Mouse (Mus musculus): ENCODE measurements around the gene Sik3. TPM values are rescaled to one million over a fixed set of nuclear protein-coding genes. Genes with fewer than 3 reads are reported as not detected.

Gene Sik3
- total and polyA plus RNA-seq, 2 experiments: 14.1 to 16.5 TPM

GRCm38 (mm10) chr9:46241818-46242217, 229.2 kb downstream of the Sik3 start:
- H3K4me1 ChIP-seq (ENCODE audit: control insufficient read depth, insufficient read depth, low read length): peaks cover 28% of the 10 kb centered on the region
- TF ChIP-seq CTCF (IDR thresholded peaks at IDR 0.05; ENCODE audit: low read depth, low read length) (no peak), POLR2A (IDR thresholded peaks at IDR 0.05; ENCODE audit: extremely low read depth, insufficient read depth, low read length) (no peak)
- 64% methylated on average over 2 of the region's 2 CpGs for WGBS
- H3K36me3 ChIP-seq (ENCODE audit: control insufficient read depth, insufficient read depth, low read length): no peaks in the 10 kb centered on the region
- DNase-seq (ENCODE audit: extremely low read depth, low read depth, low spot score): peak; percentile 45
- no peaks in the 10 kb centered on the region; the same call in 1 of the 2 replicates for H3K79me2 ChIP-seq (ENCODE audit: control insufficient read depth, insufficient read depth, low read length)
- H3K9ac ChIP-seq (ENCODE audit: low read depth, low read length): peak overlapping the region; percentile 71
- peak overlapping the region; percentile 91 for H3K27ac ChIP-seq (replicated peaks; ENCODE audit: insufficient read depth, low read depth, low read length)
- no peak overlapping the region for H3K4me3 ChIP-seq (ENCODE audit: insufficient read depth, low read depth, low read length)
- no peaks in the 10 kb centered on the region for H3K27me3 ChIP-seq (ENCODE audit: control insufficient read depth, insufficient read depth, low read length)

DNA sequence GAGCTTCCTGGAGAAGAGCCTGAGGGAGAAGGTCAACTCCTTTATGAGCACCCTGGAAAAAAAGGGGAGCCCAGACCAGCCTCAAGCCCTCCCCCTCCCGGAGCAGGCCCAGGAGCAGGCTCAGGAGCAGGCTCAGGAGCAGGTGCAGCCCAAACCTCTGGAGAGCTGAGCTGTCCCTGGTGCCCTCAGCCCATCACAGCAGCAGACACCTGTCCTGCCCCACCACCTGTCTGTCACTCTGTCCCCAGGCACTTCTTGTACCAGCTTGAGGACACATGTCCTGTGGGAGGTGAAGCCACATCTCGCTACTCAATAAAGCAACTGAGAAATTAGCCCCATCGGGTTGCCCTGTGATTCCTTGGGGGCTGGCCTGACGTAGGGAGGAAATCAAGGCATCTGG, 230.5 kb downstream of the Sik3 start:
- no peaks in the 10 kb centered on the region for H3K36me3 ChIP-seq (ENCODE audit: control insufficient read depth, insufficient read depth, low read length)
- no peaks in the 10 kb centered on the region; the same call in 1 of the 2 replicates for H3K79me2 ChIP-seq (ENCODE audit: control insufficient read depth, insufficient read depth, low read length)
- DNase-seq (ENCODE audit: extremely low read depth, low read depth, low spot score): no peak
- TF ChIP-seq CTCF (IDR thresholded peaks at IDR 0.05; ENCODE audit: low read depth, low read length) (no peak), POLR2A (IDR thresholded peaks at IDR 0.05; ENCODE audit: extremely low read depth, insufficient read depth, low read length) (no peak)
- H3K27me3 ChIP-seq (ENCODE audit: control insufficient read depth, insufficient read depth, low read length): no peaks in the 10 kb centered on the region
- peaks cover 28% of the 10 kb centered on the region for H3K4me1 ChIP-seq (ENCODE audit: control insufficient read depth, insufficient read depth, low read length)
- 85% methylated on average over 4 of the region's 4 CpGs for WGBS
- peak overlapping the region; percentile 23; the same call in 1 of the 2 replicates for H3K9ac ChIP-seq (ENCODE audit: low read depth, low read length)
- H3K4me3 ChIP-seq (ENCODE audit: insufficient read depth, low read depth, low read length): no peak overlapping the region
- no peak overlapping the region for H3K27ac ChIP-seq (replicated peaks; ENCODE audit: insufficient read depth, low read depth, low read length)

DNA sequence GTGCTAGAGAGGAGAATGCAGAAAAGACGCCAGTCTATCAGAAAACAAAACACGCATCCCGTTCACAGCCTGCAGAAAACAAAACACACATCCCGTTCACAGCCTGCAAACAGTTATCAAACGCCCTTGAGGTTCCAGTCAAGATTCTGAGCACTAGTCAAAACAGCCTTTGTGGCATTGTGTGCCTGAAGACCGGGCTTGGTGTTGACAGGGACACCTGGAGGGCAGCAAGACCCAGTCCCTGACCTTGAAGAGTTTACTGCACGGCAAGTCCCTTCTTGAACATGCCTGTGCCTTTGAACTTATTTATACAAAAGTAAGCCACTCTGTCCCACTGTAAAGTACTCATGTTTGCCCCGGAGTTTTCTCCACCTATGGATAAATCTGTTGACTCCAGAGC, 231.0 kb downstream of the Sik3 start:
- Histone ChIP-seq H3K4me3 (ENCODE audit: insufficient read depth, low read depth, low read length) (no peak overlapping the region), H3K27ac (replicated peaks; ENCODE audit: insufficient read depth, low read depth, low read length) (no peak overlapping the region), H3K9ac (ENCODE audit: low read depth, low read length) (no peak overlapping the region), H3K4me1 (ENCODE audit: control insufficient read depth, insufficient read depth, low read length) (peaks cover 25% of the 10 kb centered on the region), H3K36me3 (ENCODE audit: control insufficient read depth, insufficient read depth, low read length) (no peaks in the 10 kb centered on the region), H3K79me2 (ENCODE audit: control insufficient read depth, insufficient read depth, low read length) (no peaks in the 10 kb centered on the region; the same call in 1 of the 2 replicates), H3K27me3 (ENCODE audit: control insufficient read depth, insufficient read depth, low read length) (no peaks in the 10 kb centered on the region)
- 69% methylated on average over 8 of the region's 8 CpGs for WGBS
- TF ChIP-seq POLR2A (IDR thresholded peaks at IDR 0.05; ENCODE audit: extremely low read depth, insufficient read depth, low read length): no peak
- no peak for TF ChIP-seq CTCF (IDR thresholded peaks at IDR 0.05; ENCODE audit: low read depth, low read length)
- DNase-seq (ENCODE audit: extremely low read depth, low read depth, low spot score): no peak

- DNase-seq (ENCODE audit: extremely low read depth, low read depth, low spot score): peak; percentile 78
- WGBS: 24% methylated on average over 11 of the region's 11 CpGs
- Histone ChIP-seq H3K9ac (ENCODE audit: low read depth, low read length) (no peak overlapping the region), H3K36me3 (ENCODE audit: control insufficient read depth, insufficient read depth, low read length) (no peaks in the 10 kb centered on the region), H3K27me3 (ENCODE audit: control insufficient read depth, insufficient read depth, low read length) (no peaks in the 10 kb centered on the region), H3K4me1 (ENCODE audit: control insufficient read depth, insufficient read depth, low read length) (peaks cover 9% of the 10 kb centered on the region; the same call in 1 of the 2 replicates), H3K4me3 (ENCODE audit: insufficient read depth, low read depth, low read length) (no peak overlapping the region), H3K27ac (replicated peaks; ENCODE audit: insufficient read depth, low read depth, low read length) (no peak overlapping the region), H3K79me2 (ENCODE audit: control insufficient read depth, insufficient read depth, low read length) (no peaks in the 10 kb centered on the region; the same call in 1 of the 2 replicates)
- TF ChIP-seq POLR2A (IDR thresholded peaks at IDR 0.05; ENCODE audit: extremely low read depth, insufficient read depth, low read length) (no peak), CTCF (IDR thresholded peaks at IDR 0.05; ENCODE audit: low read depth, low read length) (peak; percentile 72)
Measured at GRCm38 (mm10) chr9:46246752-46247324, 234.2 kb downstream of the Sik3 start.

DNA sequence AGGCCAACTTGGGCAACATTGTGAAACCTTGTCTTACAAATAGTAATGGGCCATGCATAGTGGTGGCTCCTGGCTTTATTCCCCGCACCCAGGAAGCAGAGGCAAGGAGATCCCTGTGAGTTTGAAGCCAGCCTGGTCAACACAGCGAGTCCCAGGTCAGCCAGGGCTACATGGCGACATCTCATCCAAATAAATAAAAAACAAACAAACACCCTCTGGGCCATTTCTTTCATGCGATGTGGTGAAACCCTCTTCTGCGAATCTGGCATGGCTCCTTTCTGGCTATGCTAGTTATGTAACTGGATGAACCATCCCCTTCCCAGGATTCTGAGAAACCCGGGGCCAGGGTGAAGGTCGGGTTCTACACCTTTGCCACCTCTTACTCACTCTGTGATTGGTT, 243.6 kb downstream of the Sik3 start:
- peak overlapping the region; percentile 83 for H3K27ac ChIP-seq (replicated peaks; ENCODE audit: insufficient read depth, low read depth, low read length)
- no peak for TF ChIP-seq POLR2A (IDR thresholded peaks at IDR 0.05; ENCODE audit: extremely low read depth, insufficient read depth, low read length)
- H3K4me3 ChIP-seq (ENCODE audit: insufficient read depth, low read depth, low read length): no peak overlapping the region
- H3K36me3 ChIP-seq (ENCODE audit: control insufficient read depth, insufficient read depth, low read length): no peaks in the 10 kb centered on the region
- no peaks in the 10 kb centered on the region for H3K79me2 ChIP-seq (ENCODE audit: control insufficient read depth, insufficient read depth, low read length)
- 23% methylated on average over 7 of the region's 7 CpGs for WGBS
- H3K27me3 ChIP-seq (ENCODE audit: control insufficient read depth, insufficient read depth, low read length): no peaks in the 10 kb centered on the region
- H3K9ac ChIP-seq (ENCODE audit: low read depth, low read length): peak overlapping the region; percentile 9; the same call in 1 of the 2 replicates
- H3K4me1 ChIP-seq (ENCODE audit: control insufficient read depth, insufficient read depth, low read length): peaks cover 28% of the 10 kb centered on the region
- DNase-seq (ENCODE audit: extremely low read depth, low read depth, low spot score): peak; percentile 99

DNA sequence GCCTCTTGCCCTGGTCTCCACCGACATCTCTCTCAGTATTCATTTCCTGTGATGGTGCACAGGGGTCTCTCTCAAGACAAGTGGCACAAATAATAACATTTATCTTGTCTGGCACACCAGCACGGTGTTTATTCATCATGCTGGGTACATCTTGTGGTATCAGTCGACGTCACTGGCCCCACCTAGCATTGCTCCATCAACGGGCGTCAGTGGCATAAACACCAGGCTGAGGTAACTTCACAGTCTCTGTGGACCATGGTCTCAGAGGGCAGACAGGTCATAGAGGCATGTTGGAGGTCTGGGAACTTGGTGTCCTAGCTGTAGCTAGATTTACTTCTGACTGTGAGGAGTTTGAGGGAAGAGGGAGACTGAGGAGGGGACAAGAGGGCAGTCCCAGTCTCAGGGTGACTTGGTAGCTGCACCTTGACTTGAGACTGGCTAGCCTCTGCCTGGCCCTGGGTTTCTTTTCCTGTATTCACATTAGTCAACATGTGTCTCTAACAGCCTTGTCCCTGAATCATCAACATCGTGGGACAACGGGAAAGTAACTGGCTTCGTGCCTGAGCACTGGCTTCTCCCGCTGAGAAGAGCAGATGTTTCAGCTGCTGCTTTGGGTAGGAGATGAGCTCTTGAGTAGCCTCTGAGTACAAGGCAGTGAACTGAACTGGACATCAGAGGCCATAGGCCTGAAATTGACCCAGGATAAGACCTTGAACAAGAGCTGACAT, 244.2 kb downstream of the Sik3 start:
- H3K36me3 ChIP-seq (ENCODE audit: control insufficient read depth, insufficient read depth, low read length): no peaks in the 10 kb centered on the region
- peak overlapping the region; percentile 67 for H3K9ac ChIP-seq (ENCODE audit: low read depth, low read length)
- WGBS: 15% methylated on average over 10 of the region's 10 CpGs
- H3K27me3 ChIP-seq (ENCODE audit: control insufficient read depth, insufficient read depth, low read length): no peaks in the 10 kb centered on the region
- no peaks in the 10 kb centered on the region for H3K79me2 ChIP-seq (ENCODE audit: control insufficient read depth, insufficient read depth, low read length)
- TF ChIP-seq CTCF (IDR thresholded peaks at IDR 0.05; ENCODE audit: low read depth, low read length): no peak
- no peak for TF ChIP-seq POLR2A (IDR thresholded peaks at IDR 0.05; ENCODE audit: extremely low read depth, insufficient read depth, low read length)
- peaks cover 30% of the 10 kb centered on the region for H3K4me1 ChIP-seq (ENCODE audit: control insufficient read depth, insufficient read depth, low read length)
- H3K4me3 ChIP-seq (ENCODE audit: insufficient read depth, low read depth, low read length): no peak overlapping the region; the same call in 1 of the 2 replicates
- H3K27ac ChIP-seq (replicated peaks; ENCODE audit: insufficient read depth, low read depth, low read length): peak overlapping the region; percentile 97
- DNase-seq (ENCODE audit: extremely low read depth, low read depth, low spot score): peak; percentile 99
